Mouse (Mus musculus) limb, embryonic 15.5 days (tissue): ENCODE measurements around the gene Rc3h2. TPM values are rescaled to one million over a fixed set of nuclear protein-coding genes. Genes with fewer than 3 reads are reported as not detected.

Source experiments
- ATAC-seq: fragments of 200-750 bp; cut with Nextera tagmentation; 2 replicates; pipeline ENCODE4 v1.8.0; 2017; ENCODE audit warnings: low read depth, moderate TSS enrichment; ENCODE audit not compliant: insufficient number of reproducible peaks, low FRiP score, low TSS enrichment
- H3K27ac ChIP-seq: fragments of 300-500 bp; sonication (generic); 2 replicates; pipeline ENCODE4 v1.5.1; 2015; ENCODE audit warnings: moderate library complexity, mild to moderate bottlenecking, inconsistent platforms
- H3K27me3 ChIP-seq: fragments of 300-500 bp; sonication (generic); 2 replicates; pipeline ENCODE4 v1.6.1; 2015; ENCODE audit warnings: inconsistent platforms
- H3K36me3 ChIP-seq: fragments of 300-500 bp; sonication (generic); 2 replicates; pipeline ENCODE4 v1.6.1; 2015; ENCODE audit warnings: inconsistent platforms
- H3K4me1 ChIP-seq: fragments of 300-500 bp; sonication (generic); 2 replicates; pipeline ENCODE4 v1.6.1; 2015; ENCODE audit warnings: inconsistent platforms
- H3K4me2 ChIP-seq: fragments of 300-500 bp; sonication (generic); 2 replicates; pipeline ENCODE4 v1.6.1; 2015; ENCODE audit warnings: mild to moderate bottlenecking, inconsistent platforms
- H3K4me3 ChIP-seq: fragments of 300-500 bp; sonication (generic); 2 replicates; pipeline ENCODE4 v1.5.1; 2015; ENCODE audit warnings: mild to moderate bottlenecking, inconsistent platforms
- H3K9ac ChIP-seq: fragments of 300-500 bp; sonication (generic); 2 replicates; pipeline ENCODE4 v1.6.1; 2015; ENCODE audit warnings: inconsistent platforms
- H3K9me3 ChIP-seq: fragments of 300-500 bp; sonication (generic); 2 replicates; pipeline ENCODE4 v1.6.1; 2016; ENCODE audit warnings: inconsistent platforms
- WGBS: fragments of 180-500 bp; shearing (Covaris S2); methylation state at CpG from one replicate; pipeline ENCODE4 v1.1.7; 2015; 5-methylcytosine and 5-hydroxymethylcytosine counted together
- polyA plus RNA-seq: library from polyadenylated mRNA; unstranded; fragments of >200 nt; fragmentation: Nextera tagmentation; extraction: Ambion mirVana; gene quantifications from 2 replicates; pipeline ENCODE4 v1.2.1, GENCODE M21; 2015

Rc3h2 gene
- 12.1 and 14.1 TPM in 2 replicates for polyA plus RNA-seq

DNA sequence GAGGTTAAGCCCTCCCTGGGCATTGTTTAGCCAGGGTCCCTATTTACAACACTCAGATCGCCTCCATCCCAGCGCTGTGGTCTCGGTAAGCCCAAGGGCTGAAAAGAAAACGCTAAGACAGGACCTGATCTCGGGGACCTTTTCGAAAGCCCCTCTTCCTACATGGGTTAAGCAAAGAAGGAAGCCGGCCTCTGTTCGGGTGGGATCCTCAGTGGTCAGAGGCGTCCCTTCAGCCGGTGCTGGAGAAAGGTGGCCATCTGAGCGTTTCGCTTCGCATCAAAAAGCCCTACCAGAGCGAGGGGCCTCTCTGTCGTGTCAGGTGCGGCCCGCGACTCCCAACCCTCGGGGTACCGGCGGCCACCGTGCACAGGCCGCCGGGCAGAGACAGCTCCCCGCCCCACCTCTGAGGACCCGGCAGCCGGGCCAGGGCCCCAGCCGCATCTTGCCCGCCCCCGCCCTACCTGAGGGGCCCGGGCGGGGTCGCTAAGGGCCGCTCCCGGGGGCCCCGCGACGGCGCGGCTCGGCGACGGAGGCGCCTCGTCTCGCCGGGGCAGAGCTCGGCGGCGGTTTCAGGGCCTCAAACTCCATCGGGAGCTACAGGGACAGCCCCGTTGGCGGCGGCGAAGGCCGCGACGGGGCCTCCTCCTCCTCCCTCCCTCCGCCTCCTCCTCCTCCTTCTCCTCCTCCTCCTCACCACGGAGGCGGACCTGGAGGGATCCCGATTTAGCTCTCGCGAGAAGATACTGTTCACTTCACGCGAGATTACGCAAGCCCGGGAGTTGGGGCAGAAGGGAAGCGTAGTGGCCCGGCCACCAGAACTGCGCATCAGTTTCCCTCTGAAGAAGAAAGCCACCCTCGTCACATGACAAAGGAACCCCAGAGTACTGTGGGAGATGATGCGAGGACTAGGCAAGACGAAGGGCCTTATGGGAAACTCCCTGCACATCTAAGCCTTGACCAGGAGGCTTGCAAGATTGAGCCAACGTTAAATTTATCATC, at the start of gene Rc3h2:
Gene Rc3h2 (minus strand): TSS at position 598 of the 999 bp plus-strand sequence.
- ATAC-seq = peak; percentile 98
- peak within 1 kb of the TSS; percentile 100 for H3K9ac ChIP-seq
- peak within 1 kb of the TSS; percentile 87 for H3K4me3 ChIP-seq
- WGBS = under 1% methylated on average over 75 of the region's 75 CpGs
- H3K4me2 ChIP-seq = peak within 1 kb of the TSS; percentile 55
- no peaks in the 10 kb centered on the region for H3K9me3 ChIP-seq
- no peaks in the 10 kb centered on the region for H3K4me1 ChIP-seq
- H3K27me3 ChIP-seq = no peaks in the 10 kb centered on the region
- H3K36me3 ChIP-seq = peaks cover 1% of the 10 kb centered on the region; the same call in 1 of the 2 replicates
- peak within 1 kb of the TSS; percentile 96 for H3K27ac ChIP-seq

DNA sequence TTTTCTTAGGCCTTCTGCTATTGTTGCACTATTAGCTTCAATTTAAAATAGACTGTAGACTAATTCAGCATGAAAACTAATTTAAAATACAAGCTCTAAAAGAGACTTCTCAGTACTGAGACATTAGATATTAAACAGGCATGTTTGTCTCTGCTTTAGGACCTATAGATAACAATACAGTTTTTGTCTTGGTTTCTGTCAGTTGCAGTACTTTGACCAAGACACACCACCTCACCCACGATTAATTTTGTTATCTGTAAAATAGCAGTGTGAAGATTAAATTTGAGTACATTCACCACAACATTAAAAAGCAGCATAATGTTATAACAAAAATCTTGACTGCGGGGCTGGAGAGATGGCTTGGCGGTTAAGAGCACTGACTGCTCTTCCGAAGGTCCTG, 43.6 kb upstream of the Rc3h2 start:
- WGBS = 95% methylated on average over 4 of the region's 4 CpGs
- no peak overlapping the region for H3K4me2 ChIP-seq
- H3K9ac ChIP-seq = no peak overlapping the region
- H3K27me3 ChIP-seq = no peaks in the 10 kb centered on the region
- H3K36me3 ChIP-seq = peaks cover 12% of the 10 kb centered on the region
- no peaks in the 10 kb centered on the region for H3K9me3 ChIP-seq
- H3K4me3 ChIP-seq = no peak overlapping the region
- no peaks in the 10 kb centered on the region for H3K4me1 ChIP-seq
- H3K27ac ChIP-seq = no peak overlapping the region
- no peak for ATAC-seq

DNA sequence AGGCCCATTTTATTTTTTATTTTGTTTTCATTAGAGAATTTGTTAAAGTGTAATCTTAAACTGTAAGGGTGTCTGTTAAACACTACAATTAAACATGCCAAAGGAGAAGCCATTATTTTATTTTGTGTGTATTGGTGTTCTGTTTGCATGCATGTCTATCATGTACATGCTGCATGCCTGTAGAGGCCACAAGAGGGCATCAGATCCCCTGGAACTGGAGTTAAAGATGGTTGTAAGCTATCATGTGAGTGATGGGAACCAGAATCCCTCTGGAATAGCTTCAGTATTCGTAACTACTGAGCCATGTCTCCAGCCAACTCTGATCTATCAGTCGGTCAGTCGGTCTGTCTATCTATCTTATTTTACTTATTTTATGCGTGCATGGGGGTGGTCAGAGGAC, 38.0 kb upstream of the Rc3h2 start:
- H3K4me3 ChIP-seq = no peak overlapping the region
- no peaks in the 10 kb centered on the region for H3K27me3 ChIP-seq
- H3K9me3 ChIP-seq = no peaks in the 10 kb centered on the region
- no peak overlapping the region for H3K27ac ChIP-seq
- no peaks in the 10 kb centered on the region for H3K4me1 ChIP-seq
- H3K4me2 ChIP-seq = no peak overlapping the region
- 91% methylated on average over 4 of the region's 4 CpGs for WGBS
- H3K36me3 ChIP-seq = peaks cover 4% of the 10 kb centered on the region; the same call in 1 of the 2 replicates
- no peak for ATAC-seq
- H3K9ac ChIP-seq = no peak overlapping the region

DNA sequence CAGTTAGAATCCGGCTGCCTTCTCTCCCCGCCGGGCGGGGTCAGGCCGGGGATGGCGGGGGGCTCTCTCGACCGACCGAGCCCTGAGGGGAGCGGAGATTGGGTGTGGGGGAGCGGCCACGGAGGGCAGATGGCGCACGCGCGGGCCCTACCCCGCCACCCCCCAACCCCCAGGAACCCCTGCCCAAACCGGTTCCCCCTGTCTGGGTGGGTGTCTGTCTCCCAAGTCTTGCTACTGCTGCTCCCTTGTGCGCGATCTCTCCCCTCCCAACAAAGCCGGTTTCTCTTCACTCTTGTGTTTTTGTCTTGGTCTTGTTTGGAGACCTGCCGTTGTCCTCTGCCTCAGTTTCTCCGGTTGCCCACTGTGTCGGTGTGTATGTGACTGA, 29.7 kb upstream of the Rc3h2 start:
- H3K4me3 ChIP-seq = peak overlapping the region; percentile 89
- under 1% methylated on average over 22 of the region's 24 CpGs for WGBS
- peak; percentile 85 for ATAC-seq

DNA sequence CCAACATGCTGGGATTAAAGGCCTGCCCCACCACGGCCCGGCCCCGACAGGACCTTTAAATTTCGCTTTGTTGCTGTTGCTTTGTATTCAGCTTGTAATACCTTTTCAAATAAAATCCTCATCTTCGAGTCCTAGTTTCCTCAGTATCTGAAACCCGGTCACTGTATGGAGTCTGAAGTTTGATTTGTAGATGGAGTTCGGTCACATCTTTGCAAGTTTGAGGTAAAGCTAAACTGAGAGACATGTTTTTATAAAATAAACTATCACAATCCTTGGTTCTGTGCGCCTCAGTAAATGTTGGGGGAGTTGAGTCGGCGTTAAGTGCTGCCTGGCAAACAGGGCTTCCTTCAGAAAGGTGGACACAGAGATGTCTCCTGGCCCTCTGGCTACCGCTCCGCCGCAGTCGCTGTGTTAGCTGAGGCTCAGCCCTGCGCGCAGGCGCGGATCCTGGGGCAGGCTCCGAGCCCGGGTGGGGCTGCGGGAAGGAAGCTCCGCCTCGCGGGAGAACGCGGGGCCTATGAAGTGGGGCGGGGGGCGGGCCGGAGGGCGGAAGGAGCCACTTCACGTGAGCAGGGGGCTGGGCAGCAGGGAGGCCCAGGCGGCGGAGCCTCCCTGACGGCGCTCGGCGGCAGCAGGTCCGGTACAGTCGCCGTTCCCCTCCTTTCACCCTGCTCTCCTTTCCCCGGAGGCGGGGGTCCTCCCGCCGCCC, 29.1 kb upstream of the Rc3h2 start:
- Histone ChIP-seq H3K27ac (peak overlapping the region; percentile 93), H3K9me3 (no peaks in the 10 kb centered on the region), H3K4me2 (peak overlapping the region; percentile 70), H3K4me3 (peak overlapping the region; percentile 89), H3K36me3 (no peaks in the 10 kb centered on the region), H3K27me3 (no peaks in the 10 kb centered on the region), H3K4me1 (peaks cover 9% of the 10 kb centered on the region), H3K9ac (peak overlapping the region; percentile 90)
- WGBS = 12% methylated on average over 26 of the region's 44 CpGs
- ATAC-seq = peak; percentile 96

More for the DNA sequence above, 29.7 kb upstream of the Rc3h2 start:
- Histone ChIP-seq H3K9ac (peak overlapping the region; percentile 90), H3K27ac (peak overlapping the region; percentile 93), H3K4me2 (peak overlapping the region; percentile 70), H3K9me3 (no peaks in the 10 kb centered on the region), H3K4me1 (peaks cover 9% of the 10 kb centered on the region), H3K36me3 (no peaks in the 10 kb centered on the region), H3K27me3 (no peaks in the 10 kb centered on the region)

DNA sequence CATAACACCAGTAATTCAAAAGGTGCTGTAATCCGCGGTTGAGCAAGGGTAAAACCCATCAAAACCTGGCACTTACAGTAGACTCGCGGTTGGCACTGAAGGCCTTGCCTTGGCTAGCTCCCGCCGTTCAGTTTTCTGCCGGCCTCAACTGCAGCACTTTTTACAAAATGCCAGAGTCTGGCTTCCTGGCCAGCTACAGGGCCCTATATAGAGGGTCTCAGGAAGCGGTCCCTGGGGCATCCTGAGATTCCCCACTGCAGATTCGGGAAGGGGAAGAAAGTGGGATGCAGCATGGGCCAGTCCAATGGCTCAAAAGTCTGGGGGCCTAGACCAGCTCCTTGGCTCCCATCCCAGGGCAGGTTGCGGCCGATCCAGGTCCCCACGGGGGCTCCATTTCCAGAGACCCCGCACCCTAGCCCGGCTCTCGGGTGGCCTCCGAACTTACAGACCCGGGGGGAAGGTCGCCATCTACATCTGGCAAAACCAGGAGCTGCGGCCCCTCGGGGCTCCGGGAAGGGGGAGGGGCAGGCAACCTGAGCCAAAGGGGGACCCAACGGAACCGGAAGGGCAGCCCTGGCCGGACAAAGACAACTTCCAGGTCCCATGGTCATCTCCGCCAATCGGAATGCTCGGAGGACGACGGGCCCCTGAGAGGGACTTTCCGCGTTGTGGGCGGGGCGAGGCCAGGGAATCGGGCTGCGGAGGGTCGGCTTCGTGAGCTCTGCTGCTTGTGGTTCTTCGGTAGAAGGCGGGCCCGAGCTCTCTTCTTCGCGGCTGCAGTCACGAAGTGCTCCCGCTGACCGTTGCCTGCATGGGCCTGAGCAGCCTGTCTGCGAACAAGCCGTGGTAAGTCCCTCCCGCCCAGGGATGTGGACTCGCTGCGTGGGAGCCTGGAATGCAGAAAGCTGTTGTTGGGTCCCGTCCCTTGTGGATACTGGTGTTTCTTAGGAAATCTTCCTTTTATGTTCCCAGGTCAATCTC, 20.2 kb upstream of the Rc3h2 start, which contains the start of the genes Zbtb26, Zbtb6 and Rabgap1:
Gene Zbtb26 (minus strand): TSS at position 525 of the 981 bp plus-strand sequence.
Gene Zbtb6 (minus strand): TSS at position 561 of the 981 bp plus-strand sequence.
Gene Rabgap1 (plus strand): TSS at position 669 of the 981 bp plus-strand sequence.
- Histone ChIP-seq H3K4me3 (peak within 1 kb of the TSS; percentile 72), H3K4me2 (peak within 1 kb of the TSS; percentile 63), H3K4me1 (peaks cover 7% of the 10 kb centered on the region; the same call in 1 of the 2 replicates), H3K27ac (peak within 1 kb of the TSS; percentile 93), H3K9me3 (no peaks in the 10 kb centered on the region), H3K36me3 (no peaks in the 10 kb centered on the region), H3K9ac (peak within 1 kb of the TSS; percentile 91), H3K27me3 (no peaks in the 10 kb centered on the region)
- ATAC-seq = peak; percentile 97
- WGBS = under 1% methylated on average over 51 of the region's 51 CpGs

DNA sequence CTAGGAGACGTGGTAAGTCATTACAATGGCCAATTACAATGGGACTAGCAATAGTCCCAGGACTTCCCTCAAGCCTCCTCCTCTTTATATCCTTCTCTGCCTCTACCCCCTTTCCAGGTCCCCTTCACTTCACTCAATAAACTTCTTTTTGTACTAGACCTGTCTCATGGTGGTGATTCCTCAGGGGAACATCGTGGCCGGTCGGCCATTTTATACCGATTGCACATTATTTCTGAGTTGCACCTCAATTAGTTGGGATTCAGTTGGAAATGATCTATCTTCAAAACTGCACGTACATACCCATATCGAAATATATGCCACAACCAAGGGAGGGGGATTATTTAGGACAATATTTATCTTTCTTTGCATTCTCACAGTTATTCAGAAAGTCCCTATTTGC, 8.9 kb upstream of the Rc3h2 start:
- H3K4me2 ChIP-seq = peak overlapping the region; percentile 74
- no peaks in the 10 kb centered on the region for H3K9me3 ChIP-seq
- ATAC-seq = no peak
- WGBS = 23% methylated on average over 7 of the region's 7 CpGs
- H3K36me3 ChIP-seq = peaks cover 22% of the 10 kb centered on the region
- H3K27me3 ChIP-seq = no peaks in the 10 kb centered on the region
- H3K27ac ChIP-seq = peak overlapping the region; percentile 98
- H3K4me3 ChIP-seq = peak overlapping the region; percentile 82
- peak overlapping the region; percentile 72; the same call in 1 of the 2 replicates for H3K9ac ChIP-seq
- peaks cover 14% of the 10 kb centered on the region for H3K4me1 ChIP-seq

DNA sequence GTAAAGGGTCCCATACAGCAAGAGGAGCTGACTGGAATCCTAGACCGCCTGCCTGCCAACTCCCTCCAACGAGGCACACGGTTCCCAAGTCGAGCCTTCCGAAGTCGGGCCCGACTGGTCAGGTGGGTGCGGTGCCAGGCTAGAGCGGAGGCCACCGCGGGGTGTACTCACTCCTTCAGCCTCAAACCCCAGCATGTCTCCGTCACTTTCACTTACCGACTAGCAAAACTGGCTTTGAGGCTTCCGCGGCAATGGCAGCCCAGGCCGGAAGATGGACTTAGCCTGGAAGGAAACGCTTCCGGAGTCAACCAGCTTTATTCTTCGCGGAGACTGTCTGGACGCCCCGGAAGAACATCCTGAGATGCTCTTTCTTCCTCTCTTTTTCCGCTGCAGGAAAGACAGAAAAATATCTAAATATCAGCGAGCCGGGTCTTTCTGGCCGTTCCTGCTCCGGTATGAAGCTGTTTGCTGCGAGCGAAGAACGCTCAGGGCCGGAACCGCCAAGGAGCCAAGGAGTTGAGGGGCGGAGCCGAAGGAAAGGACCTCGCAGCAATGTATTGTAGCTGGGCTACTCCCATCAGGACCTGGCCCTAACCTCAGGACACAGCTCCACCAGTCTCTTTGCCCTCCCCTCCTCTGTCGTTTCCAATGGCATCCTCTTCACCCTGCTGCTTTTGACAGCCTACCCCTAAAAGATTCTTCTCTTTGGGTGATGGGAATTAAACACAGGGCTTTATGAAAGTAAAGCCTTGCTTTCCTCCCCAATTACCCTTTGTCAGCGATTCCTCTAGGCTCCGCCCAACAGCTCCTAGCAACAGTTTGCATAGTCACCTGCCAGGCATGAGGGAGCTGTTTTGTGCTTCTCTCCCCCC, 8.1 kb upstream of the Rc3h2 start:
- H3K9me3 ChIP-seq = no peaks in the 10 kb centered on the region
- peak overlapping the region; percentile 72 for H3K9ac ChIP-seq
- WGBS = 1% methylated on average over 38 of the region's 38 CpGs
- ATAC-seq = peak; percentile 92
- peak overlapping the region; percentile 74 for H3K4me2 ChIP-seq
- peak overlapping the region; percentile 98 for H3K27ac ChIP-seq
- peaks cover 15% of the 10 kb centered on the region for H3K36me3 ChIP-seq
- H3K4me3 ChIP-seq = peak overlapping the region; percentile 82
- peaks cover 14% of the 10 kb centered on the region for H3K4me1 ChIP-seq
- no peaks in the 10 kb centered on the region for H3K27me3 ChIP-seq

DNA sequence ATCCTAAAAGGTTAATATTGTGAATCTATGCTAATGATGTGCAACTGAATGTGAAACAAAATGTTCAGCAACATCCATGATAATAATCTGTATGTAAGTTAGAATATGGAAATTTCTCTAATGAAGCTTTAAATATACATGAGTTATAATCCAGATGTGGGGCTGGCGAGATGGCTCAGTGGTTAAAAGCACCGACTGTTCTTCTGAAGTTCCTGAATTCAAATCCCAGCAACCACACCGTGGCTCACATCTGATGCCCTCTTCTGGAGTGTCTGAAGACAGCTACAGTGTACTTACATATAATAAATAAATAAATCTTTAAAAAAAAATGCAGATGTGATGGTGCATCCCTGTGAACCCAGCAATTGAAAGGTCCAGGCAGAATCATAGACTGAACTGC, 968 bp upstream of the Rc3h2 start:
- H3K4me1 ChIP-seq = no peaks in the 10 kb centered on the region
- no peak for ATAC-seq
- WGBS = 61% methylated on average over 3 of the region's 3 CpGs
- no peaks in the 10 kb centered on the region for H3K9me3 ChIP-seq
- no peak overlapping the region for H3K27ac ChIP-seq
- no peaks in the 10 kb centered on the region for H3K27me3 ChIP-seq
- no peak overlapping the region for H3K9ac ChIP-seq
- H3K4me2 ChIP-seq = no peak overlapping the region
- peaks cover 8% of the 10 kb centered on the region; the same call in 1 of the 2 replicates for H3K36me3 ChIP-seq
- H3K4me3 ChIP-seq = no peak overlapping the region

DNA sequence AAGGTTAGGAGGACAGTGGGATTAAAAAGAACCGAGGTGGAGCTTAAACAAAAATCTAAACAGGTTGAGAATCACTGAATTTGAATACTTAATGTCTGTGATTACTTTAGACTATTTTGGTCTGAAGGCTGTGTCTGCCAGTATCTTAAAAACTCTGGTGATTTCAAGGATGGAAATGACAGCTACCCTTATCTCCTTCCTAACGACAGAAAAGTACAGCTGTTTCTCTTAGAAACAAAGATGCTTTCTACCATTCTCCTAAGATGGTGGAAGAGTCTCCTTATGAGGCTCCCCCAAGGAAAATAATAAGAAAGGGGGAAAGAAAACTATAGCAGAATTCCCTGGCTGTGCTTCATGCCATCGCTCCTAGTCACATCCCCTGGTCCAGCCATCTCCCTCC, 800 bp downstream of the Rc3h2 start:
- H3K27me3 ChIP-seq = no peaks in the 10 kb centered on the region
- under 1% methylated on average over 3 of the region's 3 CpGs for WGBS
- H3K9me3 ChIP-seq = no peaks in the 10 kb centered on the region
- peak overlapping the region; percentile 96 for H3K27ac ChIP-seq
- peak overlapping the region; percentile 55 for H3K4me2 ChIP-seq
- no peak for ATAC-seq
- peak overlapping the region; percentile 100 for H3K9ac ChIP-seq
- peak overlapping the region; percentile 87 for H3K4me3 ChIP-seq
- H3K36me3 ChIP-seq = no peaks in the 10 kb centered on the region
- no peaks in the 10 kb centered on the region for H3K4me1 ChIP-seq
